In genomic region chr2:101525503-101526381, GRCm38 (mm10) we compare ENCODE assay signal across 8 mouse cellular contexts.
DNase-seq lines count a peak whose midpoint lies in the region; ATAC-seq lines count a peak whose summit lies in the region.

No protein-coding gene starts in this region.

- H3K4me1 ChIP-seq in hindbrain, embryonic 12.5 days = no peaks in the 10 kb centered on the region

- intact Hi-C loops in left cerebral cortex, postnatal 36 days (cut with DNase I) = loop anchor here (1.0 kb wide), 1 partner anchor 128 kb away; no protein-coding TSS in a partner anchor

- no peaks in the 10 kb centered on the region for H3K9me3 ChIP-seq in hindbrain, embryonic 12.5 days (replicated peaks)

- peak; percentile 37 for DNase-seq in heart, postnatal 4 days
- DNase-seq in heart, adult 9 months (ENCODE audit: low spot score in 2 of 2) = no peak
- peak; percentile 38 for DNase-seq in R1 (ENCODE audit: low read depth, low spot score)
- peak; percentile 39 to 62 for DNase-seq in left cerebral cortex, postnatal 36 days (ENCODE audit: low spot score in 2 of 2)
- peak; percentile 83 for DNase-seq in retina, postnatal 1 day
- no peak for DNase-seq in urinary bladder, adult 18-20 months (ENCODE audit: low spot score in 2 of 2)

- H3K36me3 ChIP-seq in hindbrain, embryonic 12.5 days = no peaks in the 10 kb centered on the region

- H3K27me3 ChIP-seq in hindbrain, embryonic 12.5 days = no peaks in the 10 kb centered on the region

- no peak overlapping the region for H3K27ac ChIP-seq in hindbrain, embryonic 12.5 days

- no peak overlapping the region for H3K4me3 ChIP-seq in hindbrain, embryonic 12.5 days

- ATAC-seq in common myeloid progenitor, adult 5-6 weeks (replicated peaks; ENCODE audit: low read depth, poor library complexity, severe bottlenecking) = peak; percentile 84
- peak; percentile 60 for ATAC-seq in hindbrain, embryonic 12.5 days (ENCODE audit: low FRiP score)

- H3K4me2 ChIP-seq in hindbrain, embryonic 12.5 days (replicated peaks) = no peak overlapping the region

- H3K9ac ChIP-seq in hindbrain, embryonic 12.5 days = no peak overlapping the region

- 70% methylated on average over 6 of the region's 6 CpGs for WGBS in hindbrain, embryonic 12.5 days

Comparison
In these comparisons a context has a peak if more than half of its experiments do, and no peak if none do; other contexts are left out.
1. DNase-seq: peak in heart, postnatal 4 days (single experiment), R1 (single experiment), left cerebral cortex, postnatal 36 days (2 of 2) and retina, postnatal 1 day (single experiment); none in heart, adult 9 months (0 of 2) and urinary bladder, adult 18-20 months (0 of 2).